Mouse (Mus musculus) liver, adult 2 months (tissue): ENCODE data around the gene Ptprd.

Experiments
- CTCF ChIP-seq: fragments of 200-500 bp; IDR thresholded peaks from 2 replicates; pipeline ENCODE4 v1.5.1; 2011; ENCODE audit warnings: low read depth, low read length, control low read depth
- POLR2A ChIP-seq: fragments of 200-500 bp; IDR thresholded peaks from 2 replicates; pipeline ENCODE4 v1.6.1; 2011; ENCODE audit warnings: low read length, control low read depth; ENCODE audit not compliant: insufficient read depth; ENCODE audit errors: extremely low read depth

DNA sequence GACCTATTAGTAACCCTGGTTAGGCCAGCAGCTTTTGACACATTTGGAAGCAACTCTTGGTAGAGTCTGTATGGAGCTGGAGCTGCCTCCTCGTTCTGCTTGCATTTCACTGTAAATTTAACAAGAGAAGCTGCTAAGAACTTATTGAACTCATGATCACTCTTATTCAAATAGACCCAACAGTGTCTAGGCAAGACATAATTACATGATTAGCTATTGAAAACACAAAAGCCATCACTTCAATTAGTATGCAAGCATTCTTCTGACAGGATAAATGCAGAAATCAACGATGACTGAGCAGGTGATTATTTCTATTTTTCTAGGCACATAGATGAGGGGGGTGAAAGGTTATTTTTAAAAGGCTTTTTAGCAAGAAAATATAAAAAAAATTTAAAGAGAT lies 1104.5 kb downstream of the Ptprd start:
- TF ChIP-seq CTCF (no peak), POLR2A (no peak)
